Mouse (Mus musculus) C2C12 (cell line): ENCODE results near the gene Bcl11b.

Source experiments
- CEBPB ChIP-seq: IDR thresholded peaks from one replicate; pipeline ENCODE4 v1.6.1; 2011; ENCODE audit warnings: low read depth, mild to moderate bottlenecking, control low read depth, moderate library complexity
- CTCF ChIP-seq: IDR thresholded peaks from one replicate; pipeline ENCODE4 v1.5.1; 2011; ENCODE audit not compliant: control insufficient read depth, insufficient read depth, insufficient read length
- USF1 ChIP-seq: IDR thresholded peaks from one replicate; pipeline ENCODE4 v1.6.1; 2011; ENCODE audit warnings: low read depth, mild to moderate bottlenecking, control low read depth, moderate library complexity

- TF ChIP-seq USF1 = no peak
- TF ChIP-seq CEBPB = no peak
- TF ChIP-seq CTCF = no peak
These were observed 27.9 kb downstream of the Bcl11b start for GRCm38 (mm10) chr12:107975479-107975896.
